Mouse (Mus musculus) E14TG2a.4 (cell line): Measurements from ENCODE around the gene Ints11.

ENCODE experiments used
- H3K27me3 ChIP-seq: 2 replicates; pipeline ENCODE4 v1.6.1; 2014; ENCODE audit warnings: low read length, control low read depth; ENCODE audit not compliant: insufficient read depth
- H3K36me3 ChIP-seq: 2 replicates; pipeline ENCODE4 v1.6.1; 2014; ENCODE audit warnings: low read length, control low read depth; ENCODE audit not compliant: insufficient read depth
- H3K4me1 ChIP-seq: replicated peaks from 2 replicates; pipeline ENCODE4 v1.6.1; 2014; ENCODE audit warnings: low read depth, low read length, control low read depth
- H3K4me3 ChIP-seq: replicated peaks from 2 replicates; pipeline ENCODE4 v1.5.1; 2014; ENCODE audit warnings: mild to moderate bottlenecking, low read length
- H3K9me3 ChIP-seq: 2 replicates; pipeline ENCODE4 v1.6.1; 2014; ENCODE audit warnings: low read length, control low read depth
- CTCF ChIP-seq: conservative IDR thresholded peaks from 2 replicates; pipeline ENCODE4 v1.5.1; 2014; ENCODE audit warnings: low read length
- NANOG ChIP-seq: IDR thresholded peaks from 2 replicates; pipeline ENCODE4 v1.6.1; 2014; ENCODE audit warnings: borderline replicate concordance, low read length, mixed read lengths
- POU5F1 ChIP-seq: IDR thresholded peaks from 2 replicates; pipeline ENCODE4 v1.6.1; 2014; ENCODE audit warnings: low read length, borderline replicate concordance

The Ints11 gene

DNA sequence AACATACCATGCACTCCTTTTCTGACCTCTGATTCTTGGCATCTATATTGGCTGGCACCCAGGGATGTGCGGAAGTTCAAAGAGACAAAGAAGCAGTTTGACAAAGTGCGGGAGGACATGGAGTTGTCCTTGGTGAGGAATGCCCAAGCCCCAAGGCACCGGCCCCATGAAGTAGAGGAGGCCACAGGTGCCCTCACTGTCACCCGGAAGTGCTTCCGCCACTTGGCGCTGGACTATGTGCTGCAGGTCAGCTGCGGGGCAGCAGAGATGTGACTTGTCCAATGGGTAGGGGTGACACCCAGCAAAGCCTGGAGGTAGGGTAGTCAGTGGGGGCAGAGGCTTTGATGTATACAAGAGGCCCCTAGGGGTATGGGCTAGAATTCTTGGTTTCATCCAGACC lies 30.0 kb downstream of the Ints11 start:
- H3K27me3 ChIP-seq: no peaks in the 10 kb centered on the region
- peaks cover 28% of the 10 kb centered on the region for H3K4me1 ChIP-seq
- no peaks in the 10 kb centered on the region for H3K9me3 ChIP-seq
- peaks cover 69% of the 10 kb centered on the region for H3K36me3 ChIP-seq
- H3K4me3 ChIP-seq: no peak overlapping the region
- TF ChIP-seq CTCF (no peak), POU5F1 (no peak), NANOG (no peak)

DNA sequence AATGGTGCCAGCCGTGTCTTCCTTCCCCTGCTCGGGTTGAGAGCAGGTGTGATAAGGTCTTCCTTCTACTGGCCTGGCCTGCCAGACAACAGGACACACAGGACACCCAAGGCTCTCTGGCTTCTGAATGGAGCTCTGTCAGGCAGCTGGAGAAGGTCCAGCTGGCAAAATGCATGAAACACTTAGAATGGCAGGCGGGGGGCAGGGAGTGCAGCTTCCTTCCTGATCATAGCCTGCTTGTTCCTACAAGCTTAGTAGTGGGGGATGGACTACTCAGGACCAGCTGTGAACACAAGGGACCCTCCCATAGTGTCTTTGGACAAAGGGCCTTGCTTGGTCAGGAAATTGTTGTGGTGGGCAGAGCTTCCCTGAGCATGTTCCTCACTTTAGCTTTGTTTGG lies 31.9 kb downstream of the Ints11 start:
- Histone ChIP-seq H3K4me1 (peaks cover 16% of the 10 kb centered on the region), H3K9me3 (no peaks in the 10 kb centered on the region), H3K27me3 (no peaks in the 10 kb centered on the region), H3K36me3 (peaks cover 85% of the 10 kb centered on the region), H3K4me3 (no peak overlapping the region)
- no peak for TF ChIP-seq NANOG
- TF ChIP-seq CTCF: no peak
- no peak for TF ChIP-seq POU5F1

DNA sequence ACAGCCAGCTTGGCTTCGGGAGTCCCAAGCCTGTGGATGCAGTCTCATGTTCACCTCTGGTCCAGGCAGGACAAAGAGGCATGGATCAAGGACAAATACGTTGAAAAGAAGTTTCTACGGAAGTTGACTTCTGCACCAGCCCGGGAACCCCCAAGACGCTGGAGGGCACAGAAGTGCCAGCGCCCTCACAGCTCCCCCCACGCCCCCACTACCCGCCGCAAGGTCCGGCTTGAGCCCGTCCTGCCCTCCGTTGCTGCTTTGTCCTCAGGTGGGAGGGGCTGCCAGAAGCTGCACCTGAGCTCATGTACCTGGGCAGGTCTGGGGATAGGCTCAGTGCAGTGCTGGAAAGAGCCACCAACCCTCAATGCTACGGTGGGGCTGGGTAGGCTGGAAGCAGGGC lies 33.9 kb downstream of the Ints11 start:
- Histone ChIP-seq H3K4me1 (peaks cover 12% of the 10 kb centered on the region), H3K4me3 (no peak overlapping the region), H3K36me3 (peaks cover 82% of the 10 kb centered on the region), H3K9me3 (no peaks in the 10 kb centered on the region), H3K27me3 (no peaks in the 10 kb centered on the region)
- TF ChIP-seq POU5F1: no peak
- TF ChIP-seq NANOG: no peak
- TF ChIP-seq CTCF: no peak

DNA sequence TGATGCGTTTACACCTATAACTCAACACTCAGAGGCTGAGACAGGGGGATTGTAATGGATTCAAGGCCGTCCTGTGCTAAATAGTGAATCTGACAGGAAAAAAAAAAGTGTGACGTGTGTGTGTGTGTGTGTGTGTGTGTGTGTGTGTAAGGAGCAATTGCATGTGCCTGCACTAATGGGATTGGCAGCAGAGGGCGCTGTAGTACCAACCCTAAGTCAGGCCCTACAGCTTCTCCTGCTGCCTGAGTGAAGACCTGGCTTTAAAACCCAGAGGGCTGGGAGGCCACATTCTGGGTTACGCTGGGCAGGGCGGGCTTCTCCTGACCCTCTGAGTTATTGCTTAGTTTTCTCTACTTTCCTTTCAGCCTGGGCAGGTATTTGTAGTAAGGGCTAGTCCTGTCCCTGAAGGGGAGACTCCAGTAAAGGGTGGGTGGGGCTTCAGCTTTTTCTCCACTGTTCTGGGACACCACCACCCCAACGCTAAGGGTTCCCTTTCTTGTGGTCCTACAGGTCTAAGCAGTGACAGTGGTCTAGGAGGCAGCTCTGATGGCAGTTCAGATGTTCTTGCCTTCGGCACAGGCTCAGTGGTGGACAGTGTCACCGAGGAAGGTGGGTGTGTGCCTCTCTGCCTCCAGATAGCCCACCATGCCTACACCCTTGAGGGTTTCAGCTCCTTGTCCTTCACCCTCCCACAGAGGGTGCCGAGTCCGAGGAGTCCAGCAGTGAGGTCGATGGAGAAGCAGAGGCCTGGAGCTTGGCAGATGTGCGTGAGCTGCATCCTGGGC lies 35.2 kb downstream of the Ints11 start:
- H3K9me3 ChIP-seq: no peaks in the 10 kb centered on the region
- H3K4me3 ChIP-seq: no peak overlapping the region
- peaks cover 12% of the 10 kb centered on the region for H3K4me1 ChIP-seq
- no peaks in the 10 kb centered on the region for H3K27me3 ChIP-seq
- peaks cover 70% of the 10 kb centered on the region for H3K36me3 ChIP-seq
- TF ChIP-seq CTCF: no peak; the same call in 1 of the 2 replicates
- TF ChIP-seq NANOG: no peak
- TF ChIP-seq POU5F1: no peak

DNA sequence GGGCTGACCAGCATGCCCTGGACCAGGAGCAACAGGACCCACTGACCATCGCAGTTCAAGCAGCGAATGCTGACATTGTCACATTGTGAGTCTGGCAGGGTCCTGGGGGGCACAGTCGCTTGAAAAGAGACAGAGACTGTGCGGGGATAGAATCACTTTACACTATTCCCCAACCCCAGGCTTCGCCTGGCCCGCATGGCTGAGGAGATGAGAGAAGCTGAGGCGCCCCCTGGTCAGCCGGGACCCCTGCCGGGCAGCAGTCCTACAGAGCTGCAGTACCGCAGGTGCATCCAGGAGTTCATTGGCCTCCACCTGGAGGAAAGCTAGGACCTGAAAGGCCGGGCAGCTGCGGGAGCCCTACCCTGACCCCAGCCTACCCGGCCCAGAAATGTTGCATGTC lies 36.3 kb downstream of the Ints11 start:
- Histone ChIP-seq H3K36me3 (peaks cover 59% of the 10 kb centered on the region), H3K4me1 (peaks cover 12% of the 10 kb centered on the region), H3K9me3 (no peaks in the 10 kb centered on the region), H3K27me3 (no peaks in the 10 kb centered on the region), H3K4me3 (no peak overlapping the region)
- TF ChIP-seq CTCF (no peak), NANOG (no peak), POU5F1 (no peak)

DNA sequence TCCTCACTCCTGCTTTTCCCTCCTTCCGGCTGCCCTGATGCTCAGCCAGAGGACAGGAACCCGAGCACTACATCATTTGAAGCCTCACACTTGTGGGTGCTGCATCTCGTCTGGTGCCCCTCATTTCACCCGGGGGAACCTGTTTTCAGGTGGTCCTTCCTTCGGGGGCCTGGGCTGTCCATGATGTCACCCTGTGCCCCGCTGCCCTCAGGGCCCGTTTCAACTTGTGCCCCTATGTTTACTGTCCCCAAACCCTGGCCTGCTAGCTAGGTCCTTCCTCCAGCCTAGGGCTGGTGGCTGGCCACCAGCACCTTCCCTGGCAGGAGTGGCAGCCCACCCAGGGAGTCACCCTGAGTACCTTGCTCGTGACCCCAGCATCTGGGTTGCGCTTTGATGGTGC lies 36.8 kb downstream of the Ints11 start:
- peaks cover 56% of the 10 kb centered on the region for H3K36me3 ChIP-seq
- H3K4me1 ChIP-seq: peaks cover 12% of the 10 kb centered on the region
- TF ChIP-seq CTCF (no peak), POU5F1 (no peak), NANOG (no peak)
- no peak overlapping the region for H3K4me3 ChIP-seq
- H3K9me3 ChIP-seq: no peaks in the 10 kb centered on the region
- H3K27me3 ChIP-seq: 0 out of 2 replicates have a peak, but pooled peaks cover 3% of the 10 kb centered on the region

DNA sequence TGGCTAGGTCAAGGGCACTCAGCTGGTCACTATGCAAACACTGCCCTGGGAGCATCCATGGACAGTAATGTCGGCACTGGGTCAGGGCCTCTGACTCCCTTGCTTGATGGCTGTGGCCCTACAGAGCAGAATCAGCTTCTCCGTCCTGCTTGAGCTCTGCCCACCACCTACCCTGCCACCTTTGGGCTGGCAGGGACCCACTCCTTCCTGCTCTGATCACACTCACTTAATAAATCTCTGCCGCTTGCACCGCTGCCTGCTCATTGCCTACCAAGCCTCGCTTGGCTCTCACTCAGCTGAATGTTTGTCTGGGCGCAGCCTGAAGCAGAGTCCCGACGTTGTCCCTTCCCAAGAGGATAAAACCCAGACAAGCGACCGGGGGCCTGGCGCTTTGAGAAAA lies 37.7 kb downstream of the Ints11 start:
- Histone ChIP-seq H3K27me3 (0 out of 2 replicates have a peak, but pooled peaks cover 3% of the 10 kb centered on the region), H3K9me3 (no peaks in the 10 kb centered on the region), H3K4me3 (no peak overlapping the region), H3K36me3 (peaks cover 47% of the 10 kb centered on the region), H3K4me1 (peaks cover 12% of the 10 kb centered on the region)
- TF ChIP-seq NANOG (no peak), CTCF (no peak), POU5F1 (no peak)

DNA sequence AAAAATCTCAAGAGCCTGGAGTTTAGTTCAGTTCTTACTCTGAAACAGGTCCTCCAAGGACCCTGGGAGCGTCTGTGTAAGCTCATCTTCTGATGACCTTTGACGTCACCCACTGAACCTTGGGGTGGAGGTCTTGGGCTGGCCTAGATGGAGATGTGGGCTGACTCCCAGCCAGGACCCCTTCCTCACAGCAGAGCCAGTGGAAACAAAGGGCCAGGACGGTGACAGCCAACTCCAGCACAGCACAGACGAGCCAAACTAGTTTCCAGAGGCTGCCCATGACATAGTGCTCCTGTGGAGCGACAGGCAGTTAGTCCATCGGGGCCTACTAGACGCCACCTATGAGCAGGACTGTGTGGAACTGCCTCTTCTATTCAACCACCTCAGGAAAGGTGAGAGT lies 38.9 kb downstream of the Ints11 start:
- 0 out of 2 replicates have a peak, but pooled peaks cover 3% of the 10 kb centered on the region for H3K27me3 ChIP-seq
- H3K4me1 ChIP-seq: peaks cover 10% of the 10 kb centered on the region
- H3K36me3 ChIP-seq: peaks cover 34% of the 10 kb centered on the region
- no peaks in the 10 kb centered on the region for H3K9me3 ChIP-seq
- H3K4me3 ChIP-seq: no peak overlapping the region
- no peak for TF ChIP-seq CTCF
- TF ChIP-seq POU5F1: no peak
- no peak for TF ChIP-seq NANOG

DNA sequence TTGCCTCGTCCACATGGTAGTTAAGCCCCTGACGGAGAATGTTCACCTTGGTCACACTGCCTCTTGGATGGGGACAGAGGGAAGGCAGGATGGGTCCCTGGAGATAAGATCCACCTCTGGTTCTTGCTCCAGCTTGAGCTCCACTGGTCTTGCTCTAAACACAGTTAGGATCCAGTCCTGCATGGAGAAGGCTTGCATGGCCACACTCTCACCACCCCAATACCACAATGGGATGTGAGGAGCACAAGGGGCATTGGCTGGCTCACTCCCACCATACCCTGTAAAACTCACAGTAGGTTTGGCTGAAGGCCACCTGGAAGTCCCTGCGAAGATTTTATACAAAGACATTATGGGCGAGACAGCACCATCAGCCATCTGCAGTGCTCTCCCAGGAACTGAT lies 39.4 kb downstream of the Ints11 start:
- Histone ChIP-seq H3K36me3 (peaks cover 29% of the 10 kb centered on the region), H3K4me3 (no peak overlapping the region), H3K9me3 (no peaks in the 10 kb centered on the region), H3K4me1 (peaks cover 5% of the 10 kb centered on the region), H3K27me3 (0 out of 2 replicates have a peak, but pooled peaks cover 3% of the 10 kb centered on the region)
- TF ChIP-seq NANOG (no peak), POU5F1 (no peak), CTCF (no peak)
